Mouse (Mus musculus): ENCODE measurements around the gene Iapp.

DNA sequence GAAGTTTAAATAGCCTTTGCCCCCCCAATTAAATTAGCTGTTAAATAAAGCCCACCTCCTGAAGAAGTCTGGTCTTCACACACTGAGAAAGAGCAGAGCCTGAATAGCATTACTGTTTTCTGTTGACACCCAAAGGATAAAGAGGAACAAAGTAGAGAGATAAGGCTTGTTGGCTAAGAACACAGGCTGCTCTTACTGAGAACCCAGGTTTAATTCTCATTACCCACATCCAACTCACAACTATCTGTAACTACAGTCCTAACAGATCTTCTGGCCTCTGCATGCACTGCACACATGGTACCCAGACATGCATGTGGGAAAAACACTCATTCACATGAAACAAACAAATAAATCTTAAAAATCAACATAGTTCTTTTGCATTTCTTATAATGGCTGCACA is 18.9 kb downstream of the Iapp start:
- no peak for TF ChIP-seq CTCF (IDR thresholded peaks at IDR 0.05; ENCODE audit: extremely low read depth, insufficient read depth, low read length)
- TF ChIP-seq POLR2A (IDR thresholded peaks at IDR 0.05; ENCODE audit: extremely low read depth, insufficient read depth, low read length): no peak

Measured in cortical plate, adult 2 months (tissue).